ENCODE assay signal across 8 mouse cellular contexts in the genomic region with DNA sequence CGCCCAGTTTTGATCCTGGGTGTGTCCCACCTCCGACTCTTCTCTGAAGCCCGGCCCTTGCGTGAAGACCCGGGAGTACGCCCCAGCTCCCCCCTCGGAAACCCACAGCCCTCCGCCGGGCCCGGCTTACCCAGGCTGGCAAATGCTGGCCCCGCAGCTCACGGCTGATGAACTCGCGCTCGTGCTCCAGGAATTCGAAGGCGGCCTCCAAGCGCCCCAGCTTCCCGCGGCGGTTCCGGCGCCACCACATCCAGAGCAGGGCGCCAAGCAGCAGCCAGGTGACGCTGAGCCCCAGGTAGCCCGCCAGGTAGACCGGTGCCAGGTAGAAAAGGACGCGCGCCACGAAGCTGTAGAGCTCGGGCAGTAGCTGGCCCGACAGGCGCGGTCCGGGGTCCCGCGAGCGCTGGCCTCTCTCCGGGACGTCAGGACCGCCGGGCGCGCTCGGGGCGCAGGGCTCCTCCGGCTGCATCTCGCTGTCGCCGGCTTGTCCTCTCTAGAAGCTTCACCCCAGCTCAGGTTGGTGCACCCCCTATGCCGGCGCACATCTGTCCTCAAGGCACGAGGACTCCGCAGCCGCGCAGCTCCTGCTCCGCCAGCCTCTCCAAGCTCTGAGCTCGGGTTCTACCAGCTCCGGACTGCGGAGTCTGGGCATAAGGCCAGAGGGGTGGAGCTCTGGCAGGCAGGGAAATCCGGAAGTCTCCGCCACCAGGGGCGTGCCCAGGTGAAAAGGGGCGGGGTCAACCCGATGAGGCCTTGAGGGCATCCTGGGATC. TPM values are rescaled to one million over a fixed set of nuclear protein-coding genes. Genes with fewer than 3 reads are reported as not detected.
DNase-seq lines count a peak whose midpoint lies in the region; ATAC-seq and TF ChIP-seq lines count a peak whose summit lies in the region.

Gene Esyt3, minus strand, starts transcription at position 637 of the 772 bp plus-strand sequence.

- TF ChIP-seq POLR2A in olfactory bulb, adult 2 months (IDR thresholded peaks at IDR 0.05; ENCODE audit: insufficient read depth, low read depth, low read length), result no peak

- H3K27ac ChIP-seq in heart, embryonic 11.5 days (ENCODE audit: low read depth, low read length), result no peak within 1 kb of the TSS
- H3K27ac ChIP-seq in kidney, embryonic 15.5 days, result no peak within 1 kb of the TSS
- no peak within 1 kb of the TSS for H3K27ac ChIP-seq in lung, embryonic 14.5 days (ENCODE audit: low read depth)
- no peak within 1 kb of the TSS for H3K27ac ChIP-seq in olfactory bulb, adult 2 months (ENCODE audit: insufficient read depth, low read depth, low read length)

- no peaks in the 10 kb centered on the region for H3K36me3 ChIP-seq in heart, embryonic 11.5 days (ENCODE audit: control insufficient read depth, insufficient read depth, low read length)
- H3K36me3 ChIP-seq in kidney, embryonic 15.5 days, result no peaks in the 10 kb centered on the region
- no peaks in the 10 kb centered on the region for H3K36me3 ChIP-seq in lung, embryonic 14.5 days (ENCODE audit: insufficient read depth)

- under 1% methylated on average over 65 of the region's 66 CpGs for WGBS in heart, embryonic 11.5 days (ENCODE audit: insufficient replicate concordance)
- WGBS in kidney, embryonic 15.5 days, result under 1% methylated on average over 66 of the region's 66 CpGs
- WGBS in lung, embryonic 14.5 days, result under 1% methylated on average over 66 of the region's 66 CpGs
- WGBS in olfactory bulb, adult 2 months, result under 1% methylated on average over 66 of the region's 66 CpGs

- H3K4me3 ChIP-seq in heart, embryonic 11.5 days (ENCODE audit: low read depth, low read length), result peak within 1 kb of the TSS; percentile 51
- peak within 1 kb of the TSS; percentile 51 for H3K4me3 ChIP-seq in kidney, embryonic 15.5 days (replicated peaks)
- H3K4me3 ChIP-seq in lung, embryonic 14.5 days (ENCODE audit: low read depth, low read length), result peak within 1 kb of the TSS; percentile 44
- peak within 1 kb of the TSS; percentile 38 for H3K4me3 ChIP-seq in olfactory bulb, adult 2 months (ENCODE audit: insufficient read depth, low read depth, low read length)

- H3K9me3 ChIP-seq in heart, embryonic 11.5 days (replicated peaks; ENCODE audit: control insufficient read depth, low read length), result no peaks in the 10 kb centered on the region
- H3K9me3 ChIP-seq in kidney, embryonic 15.5 days (replicated peaks), result no peaks in the 10 kb centered on the region
- H3K9me3 ChIP-seq in lung, embryonic 14.5 days (ENCODE audit: low read depth, low read length), result no peaks in the 10 kb centered on the region

- peak within 1 kb of the TSS; percentile 47; the same call in 1 of the 2 replicates for H3K9ac ChIP-seq in heart, embryonic 11.5 days (ENCODE audit: low read depth, low read length)
- peak within 1 kb of the TSS; percentile 29; the same call in 1 of the 2 replicates for H3K9ac ChIP-seq in kidney, embryonic 15.5 days
- peak within 1 kb of the TSS; percentile 43 for H3K9ac ChIP-seq in lung, embryonic 14.5 days

- ATAC-seq in heart, embryonic 11.5 days (replicated peaks; ENCODE audit: insufficient number of reproducible peaks, low FRiP score, low TSS enrichment), result peak; percentile 57; the same call in 1 of the 2 replicates
- peak; percentile 81 for ATAC-seq in kidney, embryonic 15.5 days (replicated peaks; ENCODE audit: low FRiP score)
- ATAC-seq in lung, embryonic 14.5 days (ENCODE audit: insufficient read depth), result peak; percentile 79

- 0 out of 2 replicates have a peak, but pooled peaks have one; percentile 25 for TF ChIP-seq CTCF in lung, embryonic 14.5 days (IDR thresholded peaks at IDR 0.05; ENCODE audit: low read depth)
- no peak for TF ChIP-seq CTCF in olfactory bulb, adult 2 months (IDR thresholded peaks at IDR 0.05; ENCODE audit: insufficient read depth, low read depth, low read length)

- peak; percentile 91 for DNase-seq in heart, adult 11 months
- DNase-seq in heart, adult 8-10 months (ENCODE audit: low spot score), result no peak
- DNase-seq in cerebellum, postnatal 10 days, result peak; percentile 79
- peak; percentile 81 for DNase-seq in lung, embryonic 14.5 days
- no peak for DNase-seq in thymus, postnatal 10 days (ENCODE audit: low spot score in 2 of 2)

- H3K4me1 ChIP-seq in heart, embryonic 11.5 days (ENCODE audit: control insufficient read depth, insufficient read depth, low read length), result peaks cover 9% of the 10 kb centered on the region; the same call in 1 of the 2 replicates
- H3K4me1 ChIP-seq in kidney, embryonic 15.5 days, result peaks cover 19% of the 10 kb centered on the region
- H3K4me1 ChIP-seq in lung, embryonic 14.5 days (ENCODE audit: insufficient read depth), result 0 out of 2 replicates have a peak, but pooled peaks cover 3% of the 10 kb centered on the region
- H3K4me1 ChIP-seq in olfactory bulb, adult 2 months (ENCODE audit: control insufficient read depth, insufficient read depth, low read length), result peaks cover 15% of the 10 kb centered on the region

- peak within 1 kb of the TSS; percentile 84 for H3K4me2 ChIP-seq in heart, embryonic 11.5 days
- H3K4me2 ChIP-seq in kidney, embryonic 15.5 days, result peak within 1 kb of the TSS; percentile 97
- peak within 1 kb of the TSS; percentile 90 for H3K4me2 ChIP-seq in lung, embryonic 14.5 days

- peaks cover 60% of the 10 kb centered on the region for H3K27me3 ChIP-seq in heart, embryonic 11.5 days (ENCODE audit: control insufficient read depth, insufficient read depth, low read length)
- peaks cover 67% of the 10 kb centered on the region for H3K27me3 ChIP-seq in kidney, embryonic 15.5 days
- H3K27me3 ChIP-seq in lung, embryonic 14.5 days (ENCODE audit: insufficient read depth, low read length), result peaks cover 36% of the 10 kb centered on the region

RNA-seq across cellular contexts. Expression of gene Esyt3, which starts in this region (rescaled TPM):
- total RNA-seq in heart, adult 8-10 months (2022), result under 1 TPM; 0.22 to 0.46 (median 0.39) TPM
- polyA plus RNA-seq in heart, embryonic 11.5 days (2014; fragmentation: Nextera tagmentation; extraction: Ambion mirVana), result 0.17 and 0.23 TPM in 2 replicates
- 0.35 and 0.54 TPM in 2 replicates for polyA plus RNA-seq in kidney, embryonic 15.5 days (2015; fragmentation: Nextera tagmentation; extraction: Ambion mirVana)
- 1.1 and 1.2 TPM in 2 replicates for polyA plus RNA-seq in lung, embryonic 14.5 days (2014; fragmentation: Nextera tagmentation; extraction: Ambion mirVana)
- polyA plus RNA-seq in olfactory bulb, adult 2 months (2012; ENCODE audit: insufficient read depth, insufficient read length, low replicate concordance, missing spikeins), result not detected in 2 replicates

Comparison
In these comparisons a context has a peak if more than half of its experiments do, and no peak if none do; other contexts are left out.
1. DNase-seq: peak in heart, adult 11 months (single experiment), cerebellum, postnatal 10 days (2 of 2) and lung, embryonic 14.5 days (single experiment); none in heart, adult 8-10 months (single experiment) and thymus, postnatal 10 days (0 of 2).
2. Peak in ATAC-seq, H3K4me3 ChIP-seq, H3K9ac ChIP-seq and H3K4me2 ChIP-seq in heart, embryonic 11.5 days; RNA of the gene not detected or under 1 TPM.
3. Peak in ATAC-seq, H3K4me3 ChIP-seq, H3K9ac ChIP-seq and H3K4me2 ChIP-seq in kidney, embryonic 15.5 days; RNA of the gene not detected or under 1 TPM.
4. Peak in every context shown above with its lines, with median percentiles within 50 percentile points of each other: ATAC-seq, H3K4me2 ChIP-seq, H3K4me3 ChIP-seq and H3K9ac ChIP-seq.